Mouse (Mus musculus): ENCODE data around the gene Ift88. TPM values are rescaled to one million over a fixed set of nuclear protein-coding genes. Genes with fewer than 3 reads are reported as not detected.

Ift88 gene
- polyA plus RNA-seq (2015; fragmentation: Nextera tagmentation; extraction: Ambion mirVana): 16.4 and 16.5 TPM in 2 replicates

DNA sequence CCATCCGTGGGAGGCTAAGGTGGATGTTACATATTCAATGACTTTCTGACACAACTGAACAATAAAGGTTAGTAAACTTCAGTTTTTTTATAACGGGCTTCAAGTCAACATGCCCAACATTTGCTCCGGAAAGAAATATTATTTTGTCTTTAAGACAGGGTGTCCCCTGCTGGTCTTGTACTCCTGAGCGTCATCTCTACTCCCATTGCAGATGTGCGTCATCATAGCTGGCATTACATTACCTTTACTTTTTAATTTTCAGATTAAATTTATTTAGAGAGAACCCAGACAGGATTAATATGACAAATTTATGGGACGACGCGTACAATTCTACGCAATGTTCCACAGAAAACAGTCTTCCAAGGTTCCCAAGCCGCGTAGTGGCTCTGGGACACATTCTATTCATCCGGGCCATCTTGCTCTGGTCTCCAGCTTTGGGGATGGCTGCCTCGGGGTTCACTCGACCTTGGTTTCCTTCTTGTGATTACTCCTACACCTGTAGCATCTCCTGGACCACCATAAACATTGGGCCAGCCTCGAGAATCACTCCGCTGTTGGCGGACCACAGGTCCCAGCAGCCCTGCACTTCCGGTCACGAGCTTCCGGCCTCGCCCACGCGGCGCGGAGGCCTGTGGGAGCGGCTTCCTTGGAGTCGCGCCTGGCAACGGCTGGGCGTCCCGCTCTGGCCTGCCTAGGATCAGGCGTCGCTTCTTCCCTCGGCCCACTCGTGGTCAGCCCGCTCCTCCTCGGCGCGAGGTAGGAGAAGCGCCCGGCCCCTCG lies at the start of gene Ift88:
TSS of gene Ift88 (plus strand) at position 631 of the 780 bp plus-strand sequence.
- Histone ChIP-seq H3K27ac (peak within 1 kb of the TSS; percentile 33), H3K4me2 (peak within 1 kb of the TSS; percentile 80), H3K4me3 (peak within 1 kb of the TSS; percentile 84), H3K27me3 (no peaks in the 10 kb centered on the region), H3K4me1 (peaks cover 17% of the 10 kb centered on the region), H3K36me3 (ENCODE audit: poor library complexity, severe bottlenecking) (no peaks in the 10 kb centered on the region), H3K9me3 (replicated peaks) (no peaks in the 10 kb centered on the region), H3K9ac (peak within 1 kb of the TSS; percentile 83)
- 4% methylated on average over 42 of the region's 42 CpGs for WGBS
- peak; percentile 100 for ATAC-seq

DNA sequence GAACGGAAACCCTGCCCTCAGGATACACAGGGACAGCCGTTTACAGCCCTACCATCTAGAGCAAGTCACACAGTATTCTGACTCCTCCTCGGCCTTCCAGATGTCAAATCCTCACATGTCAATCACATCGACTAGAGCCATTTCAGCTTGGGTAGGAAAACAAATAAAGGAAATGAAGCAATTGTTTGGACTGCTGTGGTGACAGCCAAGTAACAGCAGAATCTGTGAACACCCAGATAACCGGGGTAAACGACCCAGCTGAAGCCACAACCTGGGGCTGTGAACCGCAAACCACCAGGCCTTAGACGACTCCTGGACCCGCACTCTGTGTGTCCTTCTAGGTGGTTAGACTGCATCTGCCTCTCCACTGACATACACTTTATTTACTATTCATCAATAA lies 48.7 kb upstream of the Ift88 start:
- H3K4me2 ChIP-seq: no peak overlapping the region
- no peaks in the 10 kb centered on the region for H3K4me1 ChIP-seq
- H3K36me3 ChIP-seq (ENCODE audit: poor library complexity, severe bottlenecking): no peaks in the 10 kb centered on the region
- no peak overlapping the region for H3K27ac ChIP-seq
- ATAC-seq: no peak
- H3K27me3 ChIP-seq: no peaks in the 10 kb centered on the region
- no peaks in the 10 kb centered on the region for H3K9me3 ChIP-seq (replicated peaks)
- WGBS: 84% methylated on average over 9 of the region's 9 CpGs
- no peak overlapping the region for H3K9ac ChIP-seq
- no peak overlapping the region for H3K4me3 ChIP-seq

DNA sequence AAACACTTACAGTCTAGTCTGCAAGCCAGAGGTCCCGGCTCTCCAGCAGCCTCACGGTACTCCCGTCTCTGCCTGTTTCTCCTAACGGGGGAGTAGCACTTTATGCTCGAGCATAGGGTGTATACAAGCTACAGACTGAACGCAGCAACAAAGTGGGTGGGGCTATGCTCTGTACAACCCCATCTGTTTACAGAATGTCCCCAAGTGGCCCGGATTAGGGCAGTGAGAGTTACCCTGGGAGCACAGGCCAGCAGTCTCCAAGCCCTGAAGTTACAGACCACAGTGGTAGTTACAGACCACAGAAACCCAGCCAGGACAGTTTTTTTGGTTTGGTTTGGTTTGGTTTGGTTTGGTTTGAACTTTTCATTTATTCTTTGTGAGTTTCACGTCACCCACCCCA lies 47.8 kb upstream of the Ift88 start:
- no peak overlapping the region for H3K4me2 ChIP-seq
- H3K4me1 ChIP-seq: no peaks in the 10 kb centered on the region
- no peak overlapping the region for H3K27ac ChIP-seq
- no peak overlapping the region for H3K4me3 ChIP-seq
- no peak overlapping the region for H3K9ac ChIP-seq
- ATAC-seq: no peak
- H3K9me3 ChIP-seq (replicated peaks): no peaks in the 10 kb centered on the region
- H3K27me3 ChIP-seq: no peaks in the 10 kb centered on the region
- no peaks in the 10 kb centered on the region for H3K36me3 ChIP-seq (ENCODE audit: poor library complexity, severe bottlenecking)
- WGBS: 77% methylated on average over 8 of the region's 8 CpGs

DNA sequence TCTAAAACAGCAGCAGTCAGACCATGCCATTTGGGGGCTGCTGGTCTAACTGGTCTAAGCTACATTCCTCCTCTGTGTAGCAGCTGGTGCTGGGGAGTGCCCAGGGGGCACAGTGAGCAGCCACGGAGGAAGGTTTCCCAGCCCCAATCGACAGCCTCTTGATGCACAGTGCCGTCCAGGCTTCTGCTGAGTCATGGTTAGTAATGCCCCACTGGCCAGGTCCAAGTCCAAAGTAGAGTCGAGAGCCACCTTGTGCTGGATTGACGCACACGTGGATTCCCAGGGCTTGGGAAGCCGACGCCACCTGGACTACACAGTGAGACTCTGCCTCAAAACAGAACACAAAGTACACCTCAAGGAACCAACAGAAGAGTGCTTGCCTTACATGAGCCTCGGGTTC lies 46.9 kb upstream of the Ift88 start:
- no peak for ATAC-seq
- Histone ChIP-seq H3K4me3 (no peak overlapping the region), H3K36me3 (ENCODE audit: poor library complexity, severe bottlenecking) (no peaks in the 10 kb centered on the region), H3K4me2 (no peak overlapping the region), H3K4me1 (no peaks in the 10 kb centered on the region), H3K9me3 (replicated peaks) (no peaks in the 10 kb centered on the region), H3K9ac (no peak overlapping the region), H3K27me3 (no peaks in the 10 kb centered on the region), H3K27ac (no peak overlapping the region)
- WGBS: 84% methylated on average over 9 of the region's 9 CpGs

DNA sequence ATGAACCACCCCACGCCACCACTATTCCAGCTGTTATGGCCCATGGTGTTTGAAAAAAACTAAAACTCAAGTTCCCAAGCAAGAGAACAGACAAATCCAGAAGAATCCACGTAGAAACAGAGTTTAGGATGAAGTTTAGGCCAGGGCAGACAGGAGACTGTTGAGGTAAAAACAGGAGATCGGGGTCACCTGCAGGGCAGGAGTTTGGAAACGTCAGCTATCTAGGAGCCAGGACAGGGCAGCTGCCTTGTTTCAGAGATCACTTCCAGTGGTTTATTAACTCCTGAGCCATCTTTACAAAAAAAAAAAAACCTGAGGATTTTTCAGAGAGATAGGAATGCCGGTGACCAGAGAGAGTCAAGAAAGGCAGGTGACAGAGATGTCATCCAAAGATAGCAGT lies 46.3 kb upstream of the Ift88 start:
- Histone ChIP-seq H3K4me1 (no peaks in the 10 kb centered on the region), H3K27me3 (no peaks in the 10 kb centered on the region), H3K27ac (no peak overlapping the region), H3K36me3 (ENCODE audit: poor library complexity, severe bottlenecking) (no peaks in the 10 kb centered on the region), H3K4me3 (no peak overlapping the region), H3K9ac (no peak overlapping the region), H3K9me3 (replicated peaks) (no peaks in the 10 kb centered on the region), H3K4me2 (no peak overlapping the region)
- 85% methylated on average over 5 of the region's 5 CpGs for whole genome bisulfite sequencing
- ATAC-seq: no peak

DNA sequence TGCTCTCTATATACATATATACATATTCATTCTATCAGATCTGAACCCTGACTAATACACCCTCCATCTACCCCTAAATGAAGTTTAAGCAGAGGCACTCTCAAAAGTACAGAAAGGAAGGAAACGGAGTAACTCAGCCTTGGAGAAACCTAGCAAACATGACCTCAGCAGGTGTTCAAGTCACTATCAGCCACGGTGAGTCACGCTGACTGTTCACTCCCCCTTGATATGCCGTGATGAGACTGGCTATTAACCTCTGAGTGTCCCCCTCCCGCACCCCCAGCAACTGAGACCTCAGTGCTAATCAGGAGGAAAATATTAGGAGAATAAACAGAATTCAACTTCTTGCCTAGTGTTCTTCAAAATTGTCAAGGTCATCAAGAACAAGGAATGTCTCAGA lies 38.2 kb upstream of the Ift88 start:
- Histone ChIP-seq H3K27ac (no peak overlapping the region), H3K27me3 (no peaks in the 10 kb centered on the region), H3K4me3 (no peak overlapping the region), H3K4me1 (no peaks in the 10 kb centered on the region), H3K9me3 (replicated peaks) (no peaks in the 10 kb centered on the region), H3K36me3 (ENCODE audit: poor library complexity, severe bottlenecking) (no peaks in the 10 kb centered on the region), H3K9ac (no peak overlapping the region), H3K4me2 (no peak overlapping the region)
- no peak for ATAC-seq
- 92% methylated on average over 5 of the region's 5 CpGs for WGBS

DNA sequence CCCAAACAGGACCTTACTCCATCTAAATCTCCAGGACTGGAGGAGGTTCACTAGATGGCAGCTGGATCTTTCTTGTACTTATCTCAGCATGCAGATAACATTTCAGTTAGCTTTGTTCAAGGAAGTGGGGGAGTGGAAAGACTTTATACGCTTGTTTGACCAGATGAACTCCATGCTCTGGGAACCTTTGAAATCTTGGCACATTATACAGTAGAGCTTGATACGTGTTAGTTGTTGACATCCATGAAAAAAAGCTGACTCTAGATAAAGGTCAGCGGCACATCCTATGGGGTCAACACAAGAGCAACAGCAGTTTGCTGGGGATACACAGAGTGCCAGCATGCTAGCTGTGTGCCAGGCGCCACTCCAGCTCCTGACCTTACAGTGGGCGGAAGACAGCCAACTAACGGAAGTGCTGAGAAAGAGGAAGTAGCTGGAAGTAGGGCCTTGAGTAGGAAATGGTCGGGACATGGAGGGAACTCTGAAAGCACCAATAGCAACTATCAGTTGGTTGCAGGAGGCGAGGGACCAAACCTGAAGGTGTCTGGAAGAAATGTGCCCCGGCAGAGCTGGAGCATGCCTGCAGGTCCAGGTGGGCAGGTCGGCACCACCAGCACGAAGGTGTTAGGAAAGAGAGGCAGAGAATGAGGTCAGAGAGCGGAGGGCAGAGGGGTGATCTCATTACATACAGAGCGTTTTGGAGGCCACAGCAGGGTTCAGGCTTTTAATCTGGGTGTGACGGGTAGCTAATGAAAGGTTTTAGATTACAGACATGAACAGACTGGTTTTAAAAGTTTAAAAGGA lies 36.9 kb upstream of the Ift88 start:
- no peaks in the 10 kb centered on the region for H3K27me3 ChIP-seq
- H3K9me3 ChIP-seq (replicated peaks): no peaks in the 10 kb centered on the region
- no peaks in the 10 kb centered on the region for H3K36me3 ChIP-seq (ENCODE audit: poor library complexity, severe bottlenecking)
- 67% methylated on average over 14 of the region's 14 CpGs for WGBS
- no peak overlapping the region for H3K9ac ChIP-seq
- H3K4me3 ChIP-seq: no peak overlapping the region
- ATAC-seq: no peak
- no peak overlapping the region for H3K4me2 ChIP-seq
- H3K4me1 ChIP-seq: no peaks in the 10 kb centered on the region
- H3K27ac ChIP-seq: no peak overlapping the region

DNA sequence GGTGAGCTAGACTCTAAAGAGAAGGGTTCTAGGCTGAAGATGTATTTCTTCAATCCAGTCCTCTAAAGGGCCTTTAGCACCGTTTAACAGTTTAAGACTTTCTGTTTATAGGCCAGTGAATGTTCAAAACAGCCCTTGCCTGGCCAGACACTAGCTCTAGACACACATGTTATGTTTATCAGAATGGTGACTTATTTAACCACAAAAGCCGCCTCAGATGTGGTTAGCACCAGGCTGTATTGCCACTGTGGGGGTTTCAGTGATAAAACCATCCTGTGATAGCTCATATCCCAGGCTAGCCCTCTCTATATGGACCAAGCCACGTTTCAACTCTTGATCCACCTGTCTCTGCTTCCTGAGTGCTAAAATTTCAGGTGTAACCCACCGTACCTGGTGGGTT lies 32.2 kb upstream of the Ift88 start:
- Histone ChIP-seq H3K27ac (no peak overlapping the region), H3K9ac (no peak overlapping the region), H3K4me1 (no peaks in the 10 kb centered on the region), H3K9me3 (replicated peaks) (no peaks in the 10 kb centered on the region), H3K27me3 (no peaks in the 10 kb centered on the region), H3K4me2 (no peak overlapping the region), H3K4me3 (no peak overlapping the region), H3K36me3 (ENCODE audit: poor library complexity, severe bottlenecking) (no peaks in the 10 kb centered on the region)
- no peak for ATAC-seq
- WGBS: 74% methylated on average over 4 of the region's 4 CpGs

DNA sequence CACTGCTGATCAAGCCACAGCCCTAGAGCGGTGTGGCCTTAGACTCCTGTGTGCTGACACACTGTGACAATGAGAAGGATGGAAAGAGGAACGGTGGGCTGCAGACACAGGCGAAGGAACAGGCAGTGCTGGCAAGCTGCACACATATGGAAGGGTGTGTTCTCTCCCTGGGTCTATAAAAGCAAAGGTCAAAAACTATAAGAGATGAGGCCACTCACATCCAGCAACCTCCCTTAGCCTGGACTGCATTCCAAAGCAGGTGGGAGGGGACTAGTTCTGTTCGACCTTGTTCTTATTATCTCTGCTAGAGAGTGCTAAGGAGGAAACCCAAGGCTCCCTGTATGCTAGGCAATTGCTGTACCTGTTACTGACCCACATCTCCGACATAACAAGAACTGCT lies 31.6 kb upstream of the Ift88 start:
- 70% methylated on average over 5 of the region's 5 CpGs for WGBS
- no peak for ATAC-seq

DNA sequence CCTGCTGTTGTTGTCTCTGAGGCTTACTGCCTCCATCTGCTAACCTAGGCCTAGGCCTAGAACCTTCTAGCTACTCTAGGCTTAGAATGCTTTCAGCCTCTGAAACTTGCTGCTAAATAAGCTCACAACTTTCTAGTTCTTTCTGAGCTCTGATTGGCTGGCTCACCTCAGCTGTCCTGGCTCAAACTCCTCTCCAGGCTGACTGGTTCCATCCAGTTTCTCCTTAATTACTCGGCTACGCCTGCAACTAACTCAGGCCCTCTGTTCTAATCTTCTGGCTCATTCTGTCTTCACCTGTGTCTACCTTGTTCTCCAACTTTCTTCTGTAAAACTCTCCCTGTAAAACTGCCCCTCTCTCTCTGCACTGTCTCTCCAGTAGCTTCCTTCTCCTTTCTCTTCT lies 28.4 kb upstream of the Ift88 start:
- Histone ChIP-seq H3K4me2 (no peak overlapping the region), H3K4me3 (no peak overlapping the region), H3K27ac (no peak overlapping the region), H3K9ac (no peak overlapping the region), H3K4me1 (peaks cover 4% of the 10 kb centered on the region), H3K36me3 (ENCODE audit: poor library complexity, severe bottlenecking) (no peaks in the 10 kb centered on the region), H3K9me3 (replicated peaks) (no peaks in the 10 kb centered on the region), H3K27me3 (peaks cover 5% of the 10 kb centered on the region; the same call in 1 of the 2 replicates)
- 78% methylated on average over 2 of the region's 2 CpGs for WGBS
- ATAC-seq: no peak

More for the DNA sequence above, 31.6 kb upstream of the Ift88 start:
- no peaks in the 10 kb centered on the region for H3K36me3 ChIP-seq (ENCODE audit: poor library complexity, severe bottlenecking)
- no peak overlapping the region for H3K9ac ChIP-seq
- no peak overlapping the region for H3K27ac ChIP-seq
- H3K9me3 ChIP-seq (replicated peaks): no peaks in the 10 kb centered on the region
- peaks cover 4% of the 10 kb centered on the region; the same call in 1 of the 2 replicates for H3K27me3 ChIP-seq
- no peak overlapping the region for H3K4me2 ChIP-seq
- no peaks in the 10 kb centered on the region for H3K4me1 ChIP-seq
- H3K4me3 ChIP-seq: no peak overlapping the region

DNA sequence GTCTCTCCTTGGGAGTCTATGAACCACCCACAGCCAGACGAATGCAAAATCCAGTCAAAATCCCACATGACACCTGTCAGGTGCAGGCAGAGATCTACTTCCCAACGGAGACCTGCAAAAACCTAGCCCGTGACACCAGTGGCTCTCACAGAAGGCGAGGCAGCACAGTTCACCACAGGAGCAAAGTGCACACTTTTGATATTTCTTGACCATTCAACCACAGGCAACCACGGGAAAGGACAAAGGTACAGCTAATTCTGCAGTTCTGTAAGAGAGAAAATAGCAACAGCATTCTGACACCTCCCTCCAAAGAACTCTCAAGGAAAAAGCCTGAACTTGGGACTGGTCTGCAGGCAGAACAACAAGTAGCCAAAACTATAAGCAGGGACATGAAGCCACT lies 26.6 kb upstream of the Ift88 start:
- no peak for ATAC-seq
- Histone ChIP-seq H3K4me2 (no peak overlapping the region), H3K9me3 (replicated peaks) (no peaks in the 10 kb centered on the region), H3K36me3 (ENCODE audit: poor library complexity, severe bottlenecking) (no peaks in the 10 kb centered on the region), H3K4me3 (no peak overlapping the region), H3K27ac (no peak overlapping the region), H3K4me1 (peaks cover 4% of the 10 kb centered on the region), H3K27me3 (peaks cover 5% of the 10 kb centered on the region; the same call in 1 of the 2 replicates), H3K9ac (no peak overlapping the region)
- 87% methylated on average over 5 of the region's 5 CpGs for WGBS

DNA sequence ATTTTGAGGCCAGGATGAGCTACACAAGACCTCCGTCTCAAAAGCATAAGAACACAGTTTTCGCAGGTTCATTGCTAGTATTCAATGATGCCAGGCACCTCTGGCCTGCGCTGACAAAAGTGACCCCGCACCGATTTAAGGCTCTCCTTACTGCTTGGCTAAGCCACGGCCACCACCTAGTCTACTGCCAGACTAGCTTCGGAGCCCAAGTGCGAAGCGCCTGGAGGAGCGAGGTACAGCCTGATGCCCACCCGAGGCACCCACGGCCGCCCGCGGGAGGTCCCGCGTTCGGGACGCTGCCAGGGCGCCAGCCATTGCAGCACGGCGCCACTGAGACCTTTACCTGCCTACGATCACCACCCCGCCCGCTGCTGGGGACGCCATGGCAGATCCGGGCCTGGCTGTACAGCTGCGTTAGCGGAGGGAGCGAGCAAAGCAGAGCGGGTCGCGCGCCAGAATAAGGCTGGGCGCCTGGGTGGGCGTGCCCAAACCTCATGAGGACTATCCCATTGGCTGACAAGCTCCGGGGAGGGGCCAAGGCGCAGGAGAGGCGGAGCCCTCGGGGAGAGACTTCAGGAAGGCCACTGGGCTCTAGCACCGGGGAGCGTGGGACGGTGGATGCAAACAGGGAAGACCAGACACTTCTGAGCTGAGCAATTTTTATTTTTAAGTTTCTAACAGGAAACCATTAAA lies 25.7 kb upstream of the Ift88 start, which contains the start of gene Cryl1:
TSS of gene Cryl1 (minus strand) at position 465 of the 693 bp plus-strand sequence.
- Histone ChIP-seq H3K4me2 (peak within 1 kb of the TSS; percentile 80), H3K9ac (peak within 1 kb of the TSS; percentile 81), H3K27ac (no peak within 1 kb of the TSS), H3K9me3 (replicated peaks) (no peaks in the 10 kb centered on the region), H3K27me3 (peaks cover 7% of the 10 kb centered on the region; the same call in 1 of the 2 replicates), H3K36me3 (ENCODE audit: poor library complexity, severe bottlenecking) (no peaks in the 10 kb centered on the region), H3K4me1 (peaks cover 4% of the 10 kb centered on the region), H3K4me3 (peak within 1 kb of the TSS; percentile 62)
- WGBS: 2% methylated on average over 43 of the region's 43 CpGs
- peak; percentile 100 for ATAC-seq
